8 mouse cellular contexts compared by ENCODE assay signal in the genomic region with DNA sequence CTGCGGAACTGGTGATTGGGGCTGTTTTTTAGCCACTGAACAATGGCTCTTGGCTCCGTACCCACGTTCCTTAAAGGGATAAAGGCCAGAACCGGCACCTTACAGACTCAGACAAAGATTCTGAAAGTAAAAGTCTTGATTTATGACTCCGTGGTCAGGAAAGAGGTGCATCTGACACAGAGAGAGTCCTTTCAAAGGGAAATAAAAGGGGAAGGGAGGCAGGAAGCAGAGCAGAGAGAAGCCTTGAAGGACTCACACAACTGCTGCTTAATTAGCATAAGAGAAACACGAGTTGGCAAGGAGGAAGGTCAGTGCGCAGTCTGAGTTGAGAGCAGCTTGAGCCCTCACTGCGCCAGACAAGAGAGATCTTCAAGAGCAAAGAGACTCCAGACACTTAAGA. TPM values are rescaled to one million over a fixed set of nuclear protein-coding genes. Genes with fewer than 3 reads are reported as not detected.
DNase-seq lines count a peak whose midpoint lies in the region; ATAC-seq and TF ChIP-seq lines count a peak whose summit lies in the region.

No protein-coding gene starts in this region.

- no peak overlapping the region for H3K4me3 ChIP-seq in liver, postnatal 0 days (ENCODE audit: low read depth, low read length)
- H3K4me3 ChIP-seq in liver, embryonic 12.5 days = no peak overlapping the region
- peak overlapping the region; percentile 47 for H3K4me3 ChIP-seq in brown adipose tissue, adult 24 weeks (ENCODE audit: insufficient read depth, low read depth, low read length)
- no peak overlapping the region for H3K4me3 ChIP-seq in heart, embryonic 16.5 days (ENCODE audit: low read length)
- no peak overlapping the region for H3K4me3 ChIP-seq in neural tube, embryonic 11.5 days (ENCODE audit: low read depth, low read length)

- no peak for TF ChIP-seq EP300 in liver, postnatal 0 days (IDR thresholded peaks at IDR 0.05; ENCODE audit: low read depth)

- H3K9ac ChIP-seq in liver, postnatal 0 days (replicated peaks) = no peak overlapping the region
- no peak overlapping the region for H3K9ac ChIP-seq in liver, embryonic 12.5 days
- no peak overlapping the region for H3K9ac ChIP-seq in heart, embryonic 16.5 days (ENCODE audit: low read length)
- no peak overlapping the region; the same call in 1 of the 2 replicates for H3K9ac ChIP-seq in neural tube, embryonic 11.5 days (ENCODE audit: low read length)

- H3K27me3 ChIP-seq in liver, postnatal 0 days (ENCODE audit: insufficient read depth, low read length) = no peaks in the 10 kb centered on the region
- no peaks in the 10 kb centered on the region for H3K27me3 ChIP-seq in liver, embryonic 12.5 days (replicated peaks)
- no peaks in the 10 kb centered on the region for H3K27me3 ChIP-seq in heart, embryonic 16.5 days (ENCODE audit: control insufficient read depth, insufficient read depth, low read length)
- no peaks in the 10 kb centered on the region for H3K27me3 ChIP-seq in neural tube, embryonic 11.5 days (ENCODE audit: control insufficient read depth, insufficient read depth, low read length)

- no peak overlapping the region for H3K27ac ChIP-seq in liver, postnatal 0 days (ENCODE audit: low read depth)
- H3K27ac ChIP-seq in liver, embryonic 12.5 days = no peak overlapping the region
- H3K27ac ChIP-seq in brown adipose tissue, adult 24 weeks (replicated peaks; ENCODE audit: low read depth, low read length) = 0 out of 2 replicates have a peak overlapping the region, but pooled peaks have one; percentile 7
- no peak overlapping the region for H3K27ac ChIP-seq in heart, embryonic 16.5 days (ENCODE audit: low read length)
- H3K27ac ChIP-seq in neural tube, embryonic 11.5 days (ENCODE audit: low read depth, low read length) = peak overlapping the region; percentile 40

- peak overlapping the region; percentile 29; the same call in 1 of the 2 replicates for H3K4me2 ChIP-seq in liver, postnatal 0 days (ENCODE audit: low read depth, low read length)
- H3K4me2 ChIP-seq in liver, embryonic 12.5 days = no peak overlapping the region
- H3K4me2 ChIP-seq in heart, embryonic 16.5 days (ENCODE audit: low read depth, low read length) = peak overlapping the region; percentile 41
- 0 out of 2 replicates have a peak overlapping the region, but pooled peaks have one; percentile 17 for H3K4me2 ChIP-seq in neural tube, embryonic 11.5 days (ENCODE audit: low read depth)

- WGBS in liver, postnatal 0 days (ENCODE audit: insufficient replicate concordance) = 21% methylated on average over 8 of the region's 8 CpGs
- WGBS in liver, embryonic 12.5 days (ENCODE audit: insufficient replicate concordance) = 16% methylated on average over 8 of the region's 8 CpGs
- WGBS in heart, embryonic 16.5 days = 21% methylated on average over 8 of the region's 8 CpGs
- 6% methylated on average over 8 of the region's 8 CpGs for WGBS in neural tube, embryonic 11.5 days

- H3K4me1 ChIP-seq in liver, postnatal 0 days (ENCODE audit: insufficient read depth) = no peaks in the 10 kb centered on the region
- H3K4me1 ChIP-seq in liver, embryonic 12.5 days = no peaks in the 10 kb centered on the region
- H3K4me1 ChIP-seq in brown adipose tissue, adult 24 weeks (ENCODE audit: control insufficient read depth, insufficient read depth, insufficient read length, low read length) = no peaks in the 10 kb centered on the region
- no peaks in the 10 kb centered on the region for H3K4me1 ChIP-seq in heart, embryonic 16.5 days (ENCODE audit: control insufficient read depth, insufficient read depth, low read length)
- no peaks in the 10 kb centered on the region; the same call in 1 of the 2 replicates for H3K4me1 ChIP-seq in neural tube, embryonic 11.5 days (ENCODE audit: control insufficient read depth, insufficient read depth, low read length)

- intact Hi-C loops in left cerebral cortex, postnatal 14 days (cut with DNase I) = no loop called here
- intact Hi-C loops in left cerebral cortex, postnatal 36 days (cut with DNase I) = no loop called here

- ATAC-seq in liver, postnatal 0 days = no peak
- no peak for ATAC-seq in liver, embryonic 12.5 days
- no peak; the same call in 1 of the 2 replicates for ATAC-seq in heart, embryonic 16.5 days (replicated peaks; ENCODE audit: extremely low read depth, insufficient read depth, low FRiP score)
- peak; percentile 91 for ATAC-seq in neural tube, embryonic 11.5 days (ENCODE audit: insufficient read depth, low FRiP score, low TSS enrichment)

- no peak for TF ChIP-seq CTCF in liver, postnatal 0 days (IDR thresholded peaks at IDR 0.05; ENCODE audit: low read depth)

- H3K9me3 ChIP-seq in liver, postnatal 0 days (ENCODE audit: low read length) = no peaks in the 10 kb centered on the region
- H3K9me3 ChIP-seq in liver, embryonic 12.5 days (replicated peaks) = no peaks in the 10 kb centered on the region
- no peaks in the 10 kb centered on the region for H3K9me3 ChIP-seq in heart, embryonic 16.5 days (replicated peaks; ENCODE audit: control insufficient read depth, low read length)
- no peaks in the 10 kb centered on the region for H3K9me3 ChIP-seq in neural tube, embryonic 11.5 days (ENCODE audit: control insufficient read depth, low read length)

- no peak for DNase-seq in liver, postnatal 0 days
- DNase-seq in kidney, postnatal 10 days = peak; percentile 47
- DNase-seq in neural tube, embryonic 11.5 days (ENCODE audit: low spot score) = peak; percentile 35
- no peak for DNase-seq in left cerebral cortex, postnatal 14 days (ENCODE audit: low spot score in 2 of 2)
- DNase-seq in left cerebral cortex, postnatal 36 days (ENCODE audit: low spot score in 2 of 2) = no peak

- H3K36me3 ChIP-seq in liver, postnatal 0 days (replicated peaks; ENCODE audit: insufficient read depth, low read length) = no peaks in the 10 kb centered on the region
- H3K36me3 ChIP-seq in liver, embryonic 12.5 days = no peaks in the 10 kb centered on the region
- H3K36me3 ChIP-seq in heart, embryonic 16.5 days (ENCODE audit: control insufficient read depth, insufficient read depth) = no peaks in the 10 kb centered on the region
- no peaks in the 10 kb centered on the region for H3K36me3 ChIP-seq in neural tube, embryonic 11.5 days (ENCODE audit: control insufficient read depth, insufficient read depth, low read length)

RNA-seq across cellular contexts. Expression of gene Prdm5, which starts 13.7 kb away (rescaled TPM):
- polyA plus RNA-seq in liver, postnatal 0 days (2015; fragmentation: Nextera tagmentation; extraction: Ambion mirVana) = 0.92 and 1.2 TPM in 2 replicates
- polyA plus RNA-seq in liver, embryonic 12.5 days (2016; fragmentation: Nextera tagmentation; extraction: Ambion mirVana) = 4.7 and 5.5 TPM in 2 replicates
- polyA plus RNA-seq in brown adipose tissue, adult 24 weeks (2012; ENCODE audit: insufficient read depth, insufficient read length, missing spikeins) = 1.1 and 1.2 TPM in 2 replicates
- 16.1 and 17.9 TPM in 2 replicates for polyA plus RNA-seq in heart, embryonic 16.5 days (2015; fragmentation: Nextera tagmentation; extraction: Ambion mirVana)
- polyA plus RNA-seq in neural tube, embryonic 11.5 days (2014; fragmentation: Nextera tagmentation; extraction: Ambion mirVana) = 14.1 and 15.1 TPM in 2 replicates
- total RNA-seq in left cerebral cortex, postnatal 14 days (2021) = 1 to 10 TPM; 2.8 to 3.5 TPM
- total RNA-seq in left cerebral cortex, postnatal 36 days (2021) = 1 to 10 TPM; 3.9 to 4.8 TPM

Comparison
In these comparisons a context has a peak if more than half of its experiments do, and no peak if none do; other contexts are left out.
1. DNase-seq: peak in kidney, postnatal 10 days (single experiment) and neural tube, embryonic 11.5 days (single experiment); none in liver, postnatal 0 days (single experiment), left cerebral cortex, postnatal 14 days (0 of 2) and left cerebral cortex, postnatal 36 days (0 of 2).
2. H3K27ac ChIP-seq: peak in brown adipose tissue, adult 24 weeks (single experiment) and neural tube, embryonic 11.5 days (single experiment); none in liver, postnatal 0 days (single experiment), liver, embryonic 12.5 days (single experiment) and heart, embryonic 16.5 days (single experiment).